Mouse (Mus musculus) midbrain, embryonic 10.5 days (tissue): ENCODE measurements around the gene Rpl37. TPM values are rescaled to one million over a fixed set of nuclear protein-coding genes. Genes with fewer than 3 reads are reported as not detected.
"Not testable (repeated sequence)": the region's sequence is repeated elsewhere in the genome, so short reads cannot be mapped to it uniquely, and the experiment has no call there.

Experiments
- DNase-seq: peaks from one replicate; pipeline ENCODE4 v3.0.0-alpha.2; 2017; ENCODE audit warnings: low spot score
- H3K27ac ChIP-seq: fragments of 300-500 bp; sonication (generic); replicated peaks from 2 replicates; pipeline ENCODE4 v1.5.1; 2016; ENCODE audit warnings: mild to moderate bottlenecking
- H3K27me3 ChIP-seq: fragments of 300-500 bp; sonication (generic); 2 replicates; pipeline ENCODE4 v1.6.1; 2016; ENCODE audit warnings: low read depth, mild to moderate bottlenecking; ENCODE audit not compliant: poor library complexity, severe bottlenecking
- H3K36me3 ChIP-seq: fragments of 300-500 bp; sonication (generic); 2 replicates; pipeline ENCODE4 v1.6.1; 2016; ENCODE audit warnings: mild to moderate bottlenecking, moderate library complexity
- H3K4me1 ChIP-seq: fragments of 300-500 bp; sonication (generic); 2 replicates; pipeline ENCODE4 v1.6.1; 2016
- H3K4me3 ChIP-seq: fragments of 300-500 bp; sonication (generic); 2 replicates; pipeline ENCODE4 v1.5.1; 2016; ENCODE audit warnings: mild to moderate bottlenecking, moderate library complexity
- H3K9me3 ChIP-seq: fragments of 300-500 bp; sonication (generic); replicated peaks from 2 replicates; pipeline ENCODE4 v1.6.1; 2016; ENCODE audit warnings: mild to moderate bottlenecking
- WGBS: fragments of 180-500 bp; shearing (Covaris S2); methylation state at CpG from one replicate; pipeline ENCODE4 v1.1.7; 2016; 5-methylcytosine and 5-hydroxymethylcytosine counted together
- polyA plus RNA-seq: library from polyadenylated mRNA; unstranded; fragments of >200 nt; fragmentation: Nextera tagmentation; extraction: Ambion mirVana; gene quantifications from 2 replicates; pipeline ENCODE4 v1.2.1, GENCODE M21; 2016

The Rpl37 gene
- polyA plus RNA-seq, 1 experiment from 2014 or later, result 459 TPM

GRCm38 (mm10) chr15:5129111-5129805 lies 12.8 kb downstream of the Rpl37 start:
- no peak overlapping the region for H3K27ac ChIP-seq
- H3K36me3 ChIP-seq, result peaks cover 11% of the 10 kb centered on the region
- H3K4me1 ChIP-seq, result no peaks in the 10 kb centered on the region; the same call in 1 of the 2 replicates
- H3K27me3 ChIP-seq, result no peaks in the 10 kb centered on the region
- no peaks in the 10 kb centered on the region for H3K9me3 ChIP-seq
- DNase-seq, result no peak
- H3K4me3 ChIP-seq, result no peak overlapping the region
- WGBS, result 92% methylated on average over 12 of the region's 12 CpGs

- not testable (repeated sequence) for H3K9me3 ChIP-seq, H3K4me1 ChIP-seq, H3K27ac ChIP-seq, H3K27me3 ChIP-seq, DNase-seq, H3K36me3 ChIP-seq, H3K4me3 ChIP-seq
- WGBS, result 90% methylated on average over 14 of the region's 14 CpGs
Observed at GRCm38 (mm10) chr15:5130887-5131668, 14.6 kb downstream of the Rpl37 start.

DNA sequence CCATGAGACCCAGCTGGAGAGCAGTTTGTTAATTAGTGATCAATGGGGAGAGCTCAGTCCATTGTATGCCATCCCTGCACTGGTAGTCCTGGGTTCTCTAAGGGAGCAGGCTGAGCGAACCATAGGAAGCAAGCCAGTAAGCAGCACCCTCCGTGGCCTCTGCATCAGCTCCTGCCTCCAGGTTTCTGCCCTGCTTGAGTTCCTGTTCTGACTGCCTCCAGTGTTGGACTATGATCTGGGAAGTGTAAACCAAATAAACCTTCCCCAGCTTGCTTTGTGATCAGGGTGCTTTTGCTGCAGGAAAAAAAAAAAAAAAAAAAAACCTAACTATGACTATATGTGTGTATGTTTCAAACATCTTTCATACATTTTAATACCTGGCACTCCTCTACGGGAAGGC lies 16.9 kb downstream of the Rpl37 start:
- H3K36me3 ChIP-seq, result no peaks in the 10 kb centered on the region
- WGBS, result 61% methylated on average over 3 of the region's 3 CpGs
- no peaks in the 10 kb centered on the region for H3K9me3 ChIP-seq
- DNase-seq, result no peak
- H3K27me3 ChIP-seq, result no peaks in the 10 kb centered on the region
- H3K4me1 ChIP-seq, result no peaks in the 10 kb centered on the region; the same call in 1 of the 2 replicates
- H3K4me3 ChIP-seq, result no peak overlapping the region
- no peak overlapping the region for H3K27ac ChIP-seq

DNA sequence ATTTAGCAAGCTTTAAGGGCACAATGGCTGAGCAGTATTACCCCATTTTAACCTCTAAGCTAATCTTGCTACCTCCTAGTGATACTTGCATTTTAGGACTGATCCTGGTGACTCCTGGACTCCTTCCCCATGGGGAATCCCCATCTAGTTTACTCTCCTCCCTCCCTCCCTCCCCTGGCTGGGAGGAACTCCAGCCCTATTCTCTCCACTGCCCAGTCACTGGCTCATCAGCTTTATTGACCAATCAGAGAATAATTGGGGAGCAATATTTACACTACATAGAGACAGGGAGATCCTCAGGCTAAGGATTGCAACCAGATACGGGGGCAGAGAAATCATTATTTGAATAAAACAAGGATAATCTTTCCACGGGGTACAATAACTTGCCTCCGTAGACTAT lies 17.7 kb downstream of the Rpl37 start:
- Histone ChIP-seq H3K27me3 (no peaks in the 10 kb centered on the region), H3K4me3 (no peak overlapping the region), H3K36me3 (no peaks in the 10 kb centered on the region), H3K9me3 (no peaks in the 10 kb centered on the region), H3K27ac (no peak overlapping the region), H3K4me1 (no peaks in the 10 kb centered on the region; the same call in 1 of the 2 replicates)
- no peak for DNase-seq
- 76% methylated on average over 3 of the region's 3 CpGs for WGBS

GRCm38 (mm10) chr15:5134945-5135483 lies 18.6 kb downstream of the Rpl37 start:
- Histone ChIP-seq H3K36me3 (no peaks in the 10 kb centered on the region), H3K4me3 (no peak overlapping the region), H3K4me1 (no peaks in the 10 kb centered on the region; the same call in 1 of the 2 replicates), H3K27me3 (no peaks in the 10 kb centered on the region), H3K27ac (no peak overlapping the region), H3K9me3 (no peaks in the 10 kb centered on the region)
- 83% methylated on average over 8 of the region's 8 CpGs for WGBS
- no peak for DNase-seq

GRCm38 (mm10) chr15:5138021-5138856 lies 21.8 kb downstream of the Rpl37 start:
- Histone ChIP-seq H3K9me3 (no peaks in the 10 kb centered on the region), H3K4me1 (no peaks in the 10 kb centered on the region; the same call in 1 of the 2 replicates), H3K27ac (no peak overlapping the region), H3K27me3 (no peaks in the 10 kb centered on the region), H3K36me3 (no peaks in the 10 kb centered on the region), H3K4me3 (no peak overlapping the region)
- DNase-seq, result no peak
- 89% methylated on average over 9 of the region's 9 CpGs for WGBS

DNA sequence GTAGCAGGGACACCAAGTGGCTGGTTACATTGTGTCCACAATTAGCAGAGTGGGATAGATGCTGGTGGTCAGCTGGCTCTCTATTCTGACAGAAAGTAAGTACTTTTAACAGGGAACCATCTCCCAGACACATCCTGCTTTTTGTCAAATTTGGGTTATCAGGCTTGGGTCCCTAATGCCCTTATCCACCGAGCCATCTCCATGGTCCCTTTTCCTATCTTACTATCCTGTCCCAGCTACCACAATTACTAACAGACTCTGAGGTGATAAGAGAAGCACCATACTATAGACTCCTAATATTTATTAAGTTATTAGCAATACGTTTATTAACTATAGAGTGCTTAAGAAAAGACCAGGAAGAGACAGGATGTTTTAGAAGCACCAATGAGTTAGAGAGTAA lies 22.9 kb downstream of the Rpl37 start:
- H3K36me3 ChIP-seq, result no peaks in the 10 kb centered on the region
- 89% methylated on average over 2 of the region's 2 CpGs for WGBS

GRCm38 (mm10) chr15:5139863-5140262 lies 23.4 kb downstream of the Rpl37 start:
- 88% methylated on average over 7 of the region's 7 CpGs for WGBS
- Histone ChIP-seq H3K36me3 (no peaks in the 10 kb centered on the region), H3K27me3 (no peaks in the 10 kb centered on the region), H3K27ac (no peak overlapping the region), H3K4me3 (no peak overlapping the region), H3K4me1 (peaks cover 6% of the 10 kb centered on the region), H3K9me3 (no peaks in the 10 kb centered on the region)
- no peak for DNase-seq

More for the DNA sequence above, 22.9 kb downstream of the Rpl37 start:
- Histone ChIP-seq H3K27me3 (no peaks in the 10 kb centered on the region), H3K4me3 (no peak overlapping the region), H3K27ac (no peak overlapping the region), H3K9me3 (no peaks in the 10 kb centered on the region), H3K4me1 (peaks cover under 1% of the 10 kb centered on the region)
- no peak for DNase-seq

DNA sequence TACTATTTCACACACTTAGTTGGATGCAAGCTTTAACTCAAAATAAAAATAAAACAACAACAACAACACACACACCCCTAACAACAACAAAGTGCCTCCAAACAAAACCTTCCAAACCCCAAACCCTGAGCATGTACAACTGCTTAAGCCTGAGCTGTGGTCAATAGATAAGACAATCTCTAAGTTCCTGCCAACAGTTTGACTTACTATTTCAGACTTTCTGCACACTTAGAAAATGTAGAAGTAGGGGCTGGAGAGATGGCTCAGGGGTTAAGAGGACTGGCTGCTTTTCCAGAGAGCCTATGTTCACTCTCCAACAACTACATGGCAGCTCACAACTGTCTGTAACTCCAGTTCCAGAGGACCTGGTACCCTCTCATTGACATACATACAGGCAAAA lies 23.9 kb downstream of the Rpl37 start:
- H3K4me3 ChIP-seq, result no peak overlapping the region
- H3K27me3 ChIP-seq, result no peaks in the 10 kb centered on the region
- H3K27ac ChIP-seq, result no peak overlapping the region
- no peaks in the 10 kb centered on the region for H3K9me3 ChIP-seq
- H3K36me3 ChIP-seq, result no peaks in the 10 kb centered on the region
- H3K4me1 ChIP-seq, result peaks cover 11% of the 10 kb centered on the region
- no peak for DNase-seq

GRCm38 (mm10) chr15:5142047-5142446 lies 25.6 kb downstream of the Rpl37 start:
- 72% methylated on average over 5 of the region's 5 CpGs for WGBS
- no peak for DNase-seq
- Histone ChIP-seq H3K27me3 (no peaks in the 10 kb centered on the region), H3K4me1 (peaks cover 17% of the 10 kb centered on the region), H3K4me3 (no peak overlapping the region), H3K36me3 (0 out of 2 replicates have a peak, but pooled peaks cover 6% of the 10 kb centered on the region), H3K9me3 (no peaks in the 10 kb centered on the region), H3K27ac (no peak overlapping the region)

DNA sequence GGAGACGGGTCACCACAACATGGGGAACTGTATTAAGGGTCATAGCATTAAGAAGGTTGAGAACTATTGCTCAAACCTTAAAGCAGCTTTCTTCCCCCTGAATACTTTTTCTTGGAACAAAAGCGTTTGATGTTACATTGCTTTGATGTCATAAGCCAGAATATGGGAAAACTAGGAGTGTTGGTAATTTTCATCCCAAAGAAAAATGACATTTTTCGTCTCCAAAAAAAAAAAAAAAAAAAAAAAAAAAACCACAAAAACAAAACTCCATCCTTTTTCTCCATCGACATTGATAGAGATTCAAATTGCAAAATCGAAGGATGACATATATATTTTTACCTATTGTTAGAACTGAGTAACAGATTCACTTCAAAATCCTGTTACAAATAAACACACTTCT lies 26.3 kb downstream of the Rpl37 start:
- peak overlapping the region; percentile 85 for H3K4me3 ChIP-seq
- WGBS, result 78% methylated on average over 5 of the region's 5 CpGs

GRCm38 (mm10) chr15:5143361-5144020 lies 27.0 kb downstream of the Rpl37 start, which contains the start of gene Prkaa1:
Gene Prkaa1, plus strand, starts transcription at chr15:5143861.
- WGBS, result under 1% methylated on average over 74 of the region's 80 CpGs
- H3K27me3 ChIP-seq, result no peaks in the 10 kb centered on the region
- H3K36me3 ChIP-seq, result 0 out of 2 replicates have a peak, but pooled peaks cover 8% of the 10 kb centered on the region
- DNase-seq, result no peak
- H3K4me3 ChIP-seq, result peak within 1 kb of the TSS; percentile 85
- H3K27ac ChIP-seq, result peak within 1 kb of the TSS; percentile 96
- H3K9me3 ChIP-seq, result no peaks in the 10 kb centered on the region
- peaks cover 17% of the 10 kb centered on the region for H3K4me1 ChIP-seq

More for the DNA sequence above, 26.3 kb downstream of the Rpl37 start:
- Histone ChIP-seq H3K36me3 (0 out of 2 replicates have a peak, but pooled peaks cover 6% of the 10 kb centered on the region), H3K27ac (no peak overlapping the region), H3K9me3 (no peaks in the 10 kb centered on the region), H3K27me3 (no peaks in the 10 kb centered on the region), H3K4me1 (peaks cover 17% of the 10 kb centered on the region)
- DNase-seq, result no peak
